Comparison of ENCODE assay signal across 8 mouse cellular contexts in the genomic region with DNA sequence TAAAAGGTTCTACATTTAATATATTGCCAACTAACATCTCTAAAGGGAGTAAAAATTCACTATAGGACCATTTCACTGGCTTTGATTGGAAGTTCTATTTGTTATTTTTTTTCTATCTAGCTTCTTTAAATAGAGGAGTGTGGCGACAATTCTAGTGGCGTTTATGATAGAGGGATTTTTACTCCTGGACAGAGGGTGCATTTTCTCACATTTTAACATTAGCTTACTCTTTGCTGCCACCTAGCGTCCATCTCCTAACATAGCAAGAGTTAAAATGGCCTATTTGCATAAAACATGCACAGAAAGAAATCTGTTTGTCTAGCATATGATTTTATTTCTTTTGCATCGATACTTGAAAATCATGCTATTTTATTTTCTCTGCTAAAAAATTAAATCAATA.
DNase-seq lines count a peak whose midpoint lies in the region; ATAC-seq and TF ChIP-seq lines count a peak whose summit lies in the region.

No protein-coding gene starts in this region.

- no peak for ATAC-seq in heart, embryonic 11.5 days (replicated peaks; ENCODE audit: insufficient number of reproducible peaks, low FRiP score, low TSS enrichment)

- H3K4me3 ChIP-seq in heart, embryonic 11.5 days (ENCODE audit: low read depth, low read length): no peak overlapping the region
- H3K4me3 ChIP-seq in thymus, adult 2 months (ENCODE audit: control insufficient read depth, insufficient read depth, low read length): no peak overlapping the region
- no peak overlapping the region for H3K4me3 ChIP-seq in layer of hippocampus, adult 2 months

- no peak for TF ChIP-seq POLR2A in thymus, adult 2 months (IDR thresholded peaks at IDR 0.05; ENCODE audit: control insufficient read depth, extremely low read depth, insufficient read depth, low read length, poor library complexity)

- H3K9ac ChIP-seq in heart, embryonic 11.5 days (ENCODE audit: low read depth, low read length): no peak overlapping the region

- H3K27me3 ChIP-seq in heart, embryonic 11.5 days (ENCODE audit: control insufficient read depth, insufficient read depth, low read length): no peaks in the 10 kb centered on the region
- no peaks in the 10 kb centered on the region for H3K27me3 ChIP-seq in thymus, adult 2 months (ENCODE audit: control insufficient read depth, insufficient read depth, low read length)

- TF ChIP-seq CTCF in thymus, adult 2 months (IDR thresholded peaks at IDR 0.05; ENCODE audit: borderline replicate concordance, control insufficient read depth, extremely low read depth, insufficient read depth, low read length, poor library complexity): no peak
- peak; percentile 93 for TF ChIP-seq CTCF in layer of hippocampus, adult 2 months (conservative IDR thresholded peaks at IDR 0.05)

- no peaks in the 10 kb centered on the region for H3K4me1 ChIP-seq in heart, embryonic 11.5 days (ENCODE audit: control insufficient read depth, insufficient read depth, low read length)
- no peaks in the 10 kb centered on the region for H3K4me1 ChIP-seq in thymus, adult 2 months (replicated peaks; ENCODE audit: control insufficient read depth, insufficient read depth, low read length)

- no peak overlapping the region for H3K27ac ChIP-seq in heart, embryonic 11.5 days (ENCODE audit: low read depth, low read length)
- H3K27ac ChIP-seq in thymus, adult 2 months (ENCODE audit: control insufficient read depth, insufficient read depth, low read length): no peak overlapping the region
- H3K27ac ChIP-seq in layer of hippocampus, adult 2 months: no peak overlapping the region

- no peak overlapping the region for H3K4me2 ChIP-seq in heart, embryonic 11.5 days

- WGBS in heart, embryonic 11.5 days (ENCODE audit: insufficient replicate concordance): 5% methylated on average over 4 of the region's 4 CpGs
- WGBS in thymus, adult 2 months: 8% methylated on average over 4 of the region's 4 CpGs

- H3K9me3 ChIP-seq in heart, embryonic 11.5 days (replicated peaks; ENCODE audit: control insufficient read depth, low read length): no peaks in the 10 kb centered on the region

- no peaks in the 10 kb centered on the region for H3K36me3 ChIP-seq in heart, embryonic 11.5 days (ENCODE audit: control insufficient read depth, insufficient read depth, low read length)
- no peaks in the 10 kb centered on the region for H3K36me3 ChIP-seq in thymus, adult 2 months (ENCODE audit: control insufficient read depth, insufficient read depth, low read length)

- peak; percentile 9 for DNase-seq in heart, adult 8-10 months (ENCODE audit: low spot score)
- peak; percentile 2 for DNase-seq in thymus, adult 2 months
- no peak for DNase-seq in thymus, postnatal 25 days
- DNase-seq in embryo, embryonic 10 days (ENCODE audit: low spot score): peak; percentile 84
- peak; percentile 44 to 66 for DNase-seq in layer of hippocampus, adult 2 months (ENCODE audit: low spot score in 2 of 2)
- DNase-seq in retina, adult 2 months (ENCODE audit: low read depth, low spot score): peak; percentile 38
- no peak for DNase-seq in spleen, adult 12 weeks (ENCODE audit: low spot score)

Comparison
In these comparisons a context has a peak if more than half of its experiments do, and no peak if none do; other contexts are left out.
1. DNase-seq: peak in heart, adult 8-10 months (single experiment), thymus, adult 2 months (single experiment), embryo, embryonic 10 days (single experiment), layer of hippocampus, adult 2 months (2 of 2) and retina, adult 2 months (single experiment); none in thymus, postnatal 25 days (single experiment) and spleen, adult 12 weeks (single experiment).